Mouse (Mus musculus) kidney, postnatal 4 days (tissue): ENCODE results near the gene Fabp3.
A peak's percentile ranks its signal among the peaks of the same experiment; 100 is the strongest.

Experiments used
- DNase-seq, 2 experiments: peaks; one replicate each; pipeline ENCODE4 v3.0.0; 2021; ENCODE audit warnings: mixed read lengths in 2 of 2

Gene Fabp3

DNA sequence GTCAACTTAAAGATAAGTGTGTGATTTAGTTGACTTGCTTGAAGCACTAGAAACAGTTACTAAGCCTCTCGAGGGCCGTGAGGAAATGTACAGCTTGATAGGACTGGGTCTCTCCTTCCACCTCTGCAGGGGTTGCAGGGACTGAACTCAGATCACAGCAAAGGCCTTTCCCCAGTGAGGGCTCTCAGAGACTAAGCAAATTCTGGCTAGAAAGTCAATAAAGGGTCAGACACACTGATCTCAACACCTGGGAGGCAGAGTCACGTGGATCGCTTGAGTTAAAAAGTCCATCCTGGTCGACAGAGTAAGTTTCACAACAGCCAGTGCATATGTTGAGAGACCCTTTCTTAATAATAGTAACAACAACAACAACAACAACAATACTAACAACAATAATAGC, 27.5 kb downstream of the Fabp3 start:
- no peak for DNase-seq

GRCm38 (mm10) chr4:130341691-130342090, 33.3 kb downstream of the Fabp3 start:
- peak; percentile 56 to 57 for DNase-seq

- peak in 1 of 2 experiments; percentile 6 for DNase-seq
Measured at GRCm38 (mm10) chr4:130349666-130350065, 41.3 kb downstream of the Fabp3 start.

- no peak for DNase-seq
Measured at GRCm38 (mm10) chr4:130350690-130351422, 42.5 kb downstream of the Fabp3 start.

GRCm38 (mm10) chr4:130352588-130352987, 44.2 kb downstream of the Fabp3 start:
- DNase-seq, result peak in 1 of 2 experiments; percentile 7

- no peak for DNase-seq
Measured at GRCm38 (mm10) chr4:130357946-130358345, 49.6 kb downstream of the Fabp3 start.

- peak; percentile 99 for DNase-seq
Measured at GRCm38 (mm10) chr4:130359486-130360237, 51.3 kb downstream of the Fabp3 start, which contains the start of the genes Zcchc17 and Snrnp40. Gene Zcchc17, minus strand, starts transcription at chr4:130359943. Gene Snrnp40, plus strand, starts transcription at chr4:130360132.

DNA sequence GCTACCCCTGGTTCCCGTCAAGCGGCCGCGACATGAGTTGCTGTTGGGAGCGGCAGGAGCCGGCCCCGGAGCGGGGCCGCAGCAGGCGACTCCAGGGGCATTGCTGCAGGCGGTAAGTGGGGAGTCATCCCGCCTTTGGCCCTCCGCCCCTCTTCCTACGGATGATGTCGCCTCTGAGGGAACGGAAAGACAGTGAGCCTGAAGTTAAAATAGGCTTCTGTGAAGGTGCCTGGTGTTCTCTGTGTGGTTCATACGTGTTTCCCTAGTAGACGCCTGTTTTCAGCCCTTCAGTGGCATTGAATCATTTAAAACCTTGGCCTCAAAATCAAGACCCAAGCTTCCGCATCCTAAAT, 51.8 kb downstream of the Fabp3 start:
- DNase-seq, result no peak
